Mouse (Mus musculus): ENCODE measurements around the gene Mmrn2.
A peak's percentile ranks its signal among the peaks of the same experiment; 100 is the strongest.
"Not testable (repeated sequence)": the region's sequence is repeated elsewhere in the genome, so short reads cannot be mapped to it uniquely, and the experiment has no call there.

Mmrn2 gene

GRCm38 (mm10) chr14:34362135-34362534 is 13.1 kb upstream of the Mmrn2 start:
- DNase-seq (ENCODE audit: low spot score in 2 of 2): no peak

- peak in 1 of 2 experiments; percentile 44 for DNase-seq (ENCODE audit: low spot score in 2 of 2)
These were observed 12.4 kb upstream of the Mmrn2 start for GRCm38 (mm10) chr14:34362726-34363445.

DNA sequence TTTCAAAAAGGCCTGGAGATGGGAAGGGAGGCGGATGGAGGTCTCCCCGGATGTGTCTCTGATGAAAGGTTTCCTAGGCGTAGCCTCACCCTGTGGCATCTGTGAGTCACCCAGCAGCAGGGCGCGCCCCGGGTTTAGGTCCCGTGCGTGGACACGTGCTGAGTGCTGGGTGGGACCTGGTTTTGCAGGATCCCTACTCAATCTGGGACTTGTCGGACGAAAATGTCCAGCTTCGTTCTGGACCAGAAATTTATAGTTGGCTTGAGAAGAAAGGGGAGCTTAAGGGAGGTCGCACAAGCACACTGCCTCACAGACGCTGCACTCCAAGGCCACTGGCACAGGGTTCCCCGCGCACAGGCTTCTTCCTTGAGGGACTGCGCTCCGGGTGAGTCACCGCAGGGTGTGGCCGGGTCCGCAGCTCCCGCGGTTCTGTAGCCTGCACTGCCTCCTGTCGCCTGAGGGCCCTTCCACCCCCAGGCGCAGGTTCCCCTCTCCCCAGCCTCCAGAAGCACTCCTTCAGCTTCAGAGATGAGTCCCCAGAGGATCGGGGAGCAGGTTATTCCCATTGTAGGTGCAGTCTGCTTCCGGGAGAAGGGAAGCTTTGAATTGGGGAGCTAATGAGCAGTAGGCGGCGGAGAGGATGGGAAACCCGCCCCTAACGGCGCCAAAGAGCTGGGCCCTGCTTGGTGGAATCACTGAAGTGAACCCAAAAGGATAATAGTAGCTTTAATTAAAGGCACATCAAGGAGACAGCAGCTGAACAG is 11.6 kb upstream of the Mmrn2 start:
- peak in 1 of 2 experiments; percentile 32 for DNase-seq (ENCODE audit: low spot score in 2 of 2)

DNA sequence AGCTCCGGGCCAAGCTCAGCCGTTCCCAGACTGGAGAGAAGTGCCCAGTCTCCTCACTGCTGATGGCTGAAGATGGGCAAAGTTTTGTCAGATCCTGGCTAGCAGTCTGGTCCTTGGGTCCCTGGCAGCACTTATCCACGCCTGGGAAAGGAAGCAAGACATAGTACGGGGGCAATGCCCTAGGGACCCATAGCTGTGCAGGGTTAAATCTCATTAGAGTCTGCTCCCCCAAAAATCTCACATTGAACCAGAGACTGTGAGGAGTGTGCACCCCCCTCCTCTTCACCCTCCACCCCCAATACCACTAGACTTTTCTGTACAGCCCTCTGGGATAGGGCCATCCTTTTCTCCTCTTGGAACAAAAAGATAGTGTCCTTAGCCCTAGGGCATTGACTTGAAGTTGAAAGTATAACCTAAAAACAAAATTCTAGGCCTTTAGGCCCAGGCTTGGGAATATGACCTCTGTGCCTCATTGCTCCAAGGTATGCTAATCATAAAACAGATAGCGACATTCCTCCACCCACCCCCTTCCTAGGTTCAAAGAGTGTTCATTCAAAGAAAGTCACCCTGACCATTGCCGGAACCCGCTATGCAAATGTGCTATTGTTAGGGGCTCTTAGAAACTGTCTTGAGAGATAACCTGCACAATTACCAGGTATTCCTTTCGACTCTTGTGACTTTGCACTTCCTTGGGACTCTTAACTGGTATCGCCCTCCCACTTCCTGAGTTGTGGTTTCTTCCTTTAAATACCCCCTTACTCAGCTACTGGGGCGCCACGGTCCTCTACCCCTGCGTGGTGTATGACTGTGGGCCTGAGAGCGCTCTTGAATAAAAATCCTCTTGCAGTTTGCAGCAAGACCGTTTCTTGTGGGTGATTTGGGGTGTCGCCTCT is 10.8 kb upstream of the Mmrn2 start:
- DNase-seq (ENCODE audit: low spot score in 2 of 2): not testable (repeated sequence)

- DNase-seq (ENCODE audit: low spot score in 2 of 2): no peak
These were observed 10.1 kb upstream of the Mmrn2 start for GRCm38 (mm10) chr14:34365147-34365507.

GRCm38 (mm10) chr14:34370203-34370602 is 5.1 kb upstream of the Mmrn2 start:
- DNase-seq (ENCODE audit: low spot score in 2 of 2): no peak

- DNase-seq (ENCODE audit: low spot score in 2 of 2): no peak
These were observed 4.3 kb upstream of the Mmrn2 start for GRCm38 (mm10) chr14:34370921-34371320.

GRCm38 (mm10) chr14:34371763-34372162 is 3.5 kb upstream of the Mmrn2 start:
- no peak for DNase-seq (ENCODE audit: low spot score in 2 of 2)

DNA sequence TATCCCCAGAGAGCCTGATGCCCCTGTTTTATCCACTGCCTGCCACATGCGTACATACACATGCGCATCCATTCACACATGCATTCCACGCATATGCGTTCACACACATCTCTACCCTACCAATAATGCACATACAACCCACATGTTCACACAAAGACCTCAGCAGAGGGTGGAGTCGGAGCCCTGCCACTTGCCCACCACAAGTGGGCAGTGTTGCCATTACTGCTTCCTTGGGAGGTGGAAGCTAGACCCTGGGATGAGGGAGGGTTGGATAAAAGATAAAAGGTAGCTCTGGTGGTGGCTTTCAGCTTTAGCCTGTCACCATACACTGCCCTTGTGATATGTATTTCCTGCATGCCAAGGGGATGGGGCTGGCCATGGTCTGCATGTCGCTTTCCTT is 2.6 kb upstream of the Mmrn2 start:
- peak in 1 of 2 experiments; percentile 38 for DNase-seq (ENCODE audit: low spot score in 2 of 2)

DNA sequence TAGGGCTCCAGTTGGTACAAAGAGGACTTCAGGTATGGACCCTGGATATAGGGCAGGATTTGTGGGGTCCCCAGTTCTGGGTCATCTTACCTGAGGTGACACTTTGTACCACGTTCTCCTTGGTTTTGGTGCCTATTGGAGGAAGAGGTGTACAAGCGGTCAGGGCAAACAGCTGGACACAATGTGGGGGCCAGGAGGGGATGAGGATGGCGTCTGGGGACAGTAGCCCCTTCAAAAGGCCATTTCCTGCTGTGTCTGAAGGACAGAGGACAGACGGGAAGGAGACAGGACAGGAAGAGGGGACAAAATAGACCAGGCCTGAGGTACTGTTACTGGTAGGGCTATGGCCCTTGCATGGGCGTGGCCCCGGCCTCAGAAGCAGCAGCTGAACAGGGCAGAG is 1.7 kb upstream of the Mmrn2 start:
- DNase-seq (ENCODE audit: low spot score in 2 of 2): no peak

GRCm38 (mm10) chr14:34374577-34374976 is 688 bp upstream of the Mmrn2 start, which contains the start of gene Sncg:
Gene Sncg, minus strand, starts transcription at chr14:34374789.
- DNase-seq (ENCODE audit: low spot score in 2 of 2): no peak

- no peak for DNase-seq (ENCODE audit: low spot score in 2 of 2)
These were observed 676 bp downstream of the Mmrn2 start for GRCm38 (mm10) chr14:34375941-34376340.

DNA sequence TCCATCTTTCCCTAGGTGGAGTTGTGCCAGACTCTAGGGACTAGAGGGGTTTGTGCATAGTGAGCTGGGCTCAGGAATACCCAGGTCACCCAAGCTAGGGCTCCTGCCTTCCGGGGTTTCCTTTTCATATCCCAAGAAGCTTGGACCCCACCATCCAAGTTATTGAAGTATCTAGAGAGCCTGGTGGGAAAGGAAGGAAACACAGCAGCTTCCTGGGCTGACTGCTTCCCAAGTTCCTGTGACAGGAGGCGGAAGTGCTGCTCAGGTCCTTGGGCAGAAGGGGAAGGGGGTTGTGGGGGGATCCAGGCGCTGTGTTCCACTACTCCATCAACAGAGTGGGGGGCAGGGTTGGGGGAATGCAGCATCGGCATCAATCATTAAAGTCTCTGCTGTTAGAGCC is 1.9 kb downstream of the Mmrn2 start:
- no peak for DNase-seq (ENCODE audit: low spot score in 2 of 2)

DNA sequence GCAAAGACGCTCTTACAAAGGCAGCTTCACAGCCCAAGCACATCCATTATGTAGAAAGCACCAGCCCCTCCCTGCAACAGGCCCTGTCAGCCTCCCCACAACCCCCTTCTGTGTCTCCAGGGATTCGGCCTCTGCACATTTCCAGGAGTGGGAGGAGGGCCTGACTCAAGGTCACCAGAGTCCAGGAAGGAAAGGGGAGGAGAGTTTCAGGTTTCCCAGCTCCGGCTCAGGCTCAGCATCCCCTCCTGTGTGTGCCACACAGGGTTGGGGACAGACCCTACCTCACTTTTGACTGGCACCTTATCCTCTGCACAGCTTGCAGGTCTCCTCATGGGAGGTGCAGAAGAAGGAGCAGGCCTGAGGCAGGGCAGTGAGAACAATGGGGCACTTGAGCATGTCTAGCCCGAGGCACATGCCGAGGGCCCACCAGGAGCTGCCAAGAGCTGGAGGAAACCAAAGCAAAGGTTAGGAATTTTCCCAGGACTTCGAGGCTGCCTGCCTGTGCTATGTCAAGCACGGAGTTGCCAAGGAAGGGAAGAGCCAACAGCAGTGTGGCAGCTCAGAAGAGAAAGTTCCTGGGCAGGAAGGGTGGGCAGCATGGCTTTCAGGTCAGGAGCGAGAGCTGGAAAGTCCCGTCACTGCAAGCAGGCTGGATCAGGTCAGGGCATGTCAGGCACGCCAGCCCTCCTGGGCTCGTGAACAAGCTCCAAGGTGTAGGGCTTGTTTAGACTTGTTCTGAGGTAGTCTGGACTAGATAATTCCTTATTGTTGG is 3.5 kb downstream of the Mmrn2 start:
- no peak for DNase-seq (ENCODE audit: low spot score in 2 of 2)

GRCm38 (mm10) chr14:34382921-34383704 is 7.8 kb downstream of the Mmrn2 start:
- DNase-seq (ENCODE audit: low spot score in 2 of 2): no peak

DNA sequence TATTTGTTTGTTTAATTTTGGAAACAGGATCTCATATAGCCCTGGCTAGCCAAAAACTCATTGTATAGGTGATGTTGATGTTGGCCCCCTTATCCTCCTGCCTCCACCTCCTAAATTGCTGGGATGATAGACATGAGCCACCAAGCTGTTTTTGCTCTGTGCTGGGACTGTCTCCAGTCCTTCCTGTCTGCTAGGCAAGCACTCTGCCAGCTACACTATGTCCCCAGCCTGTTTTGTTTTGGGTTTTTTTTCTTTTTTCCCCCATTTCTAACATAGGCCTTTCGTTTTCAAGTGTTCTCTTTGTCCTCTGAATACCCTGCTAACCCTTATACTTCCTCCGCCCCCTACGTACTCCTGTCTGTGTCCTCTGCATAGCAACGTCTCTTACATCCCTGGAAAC is 18.0 kb downstream of the Mmrn2 start:
- no peak for DNase-seq (ENCODE audit: low spot score in 2 of 2)

GRCm38 (mm10) chr14:34397871-34398270 is 22.6 kb downstream of the Mmrn2 start:
- no peak for DNase-seq (ENCODE audit: low spot score in 2 of 2)

DNA sequence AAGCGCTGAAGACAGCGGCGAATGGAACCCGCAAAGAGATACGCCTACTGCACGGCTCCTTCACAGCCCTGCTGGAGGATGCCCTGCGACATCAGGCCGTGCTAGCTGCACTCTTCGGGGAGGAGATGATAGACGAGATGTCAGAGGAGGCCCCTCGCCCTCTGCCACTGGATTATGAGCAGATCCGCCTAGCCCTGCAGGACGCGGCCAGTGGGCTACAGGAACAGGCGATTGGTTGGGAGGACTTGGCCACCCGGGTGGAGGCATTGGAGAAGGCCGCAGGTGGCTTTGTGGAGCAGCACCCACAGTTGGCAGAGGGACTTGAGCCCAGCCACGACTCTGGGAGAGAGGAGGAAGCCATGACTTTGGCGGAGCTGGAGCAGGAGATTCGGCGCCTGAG is 23.6 kb downstream of the Mmrn2 start:
- no peak for DNase-seq (ENCODE audit: low spot score in 2 of 2)

DNA sequence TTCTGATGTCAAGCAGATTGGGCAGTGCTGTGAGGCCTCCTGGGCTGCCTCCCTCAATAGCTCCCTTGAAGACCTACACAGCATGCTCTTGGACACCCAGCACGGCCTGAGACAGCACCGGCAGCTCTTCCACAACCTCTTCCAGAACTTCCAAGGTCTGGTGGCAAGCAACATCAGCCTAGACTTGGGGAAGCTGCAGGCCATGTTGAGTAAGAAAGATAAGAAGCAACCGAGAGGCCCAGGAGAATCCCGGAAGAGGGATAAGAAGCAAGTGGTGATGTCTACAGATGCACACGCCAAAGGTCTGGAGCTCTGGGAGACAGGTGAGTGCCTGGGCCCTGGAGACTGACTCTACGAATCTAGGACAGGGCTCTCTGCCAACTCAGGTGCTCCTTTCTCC is 24.0 kb downstream of the Mmrn2 start:
- no peak for DNase-seq (ENCODE audit: low spot score in 2 of 2)

GRCm38 (mm10) chr14:34400021-34400420 is 24.8 kb downstream of the Mmrn2 start:
- DNase-seq (ENCODE audit: low spot score in 2 of 2): no peak

- DNase-seq (ENCODE audit: low spot score in 2 of 2): peak; percentile 43 to 78
These were observed 25.9 kb downstream of the Mmrn2 start for GRCm38 (mm10) chr14:34401135-34401534.
